Mouse (Mus musculus): Measurements from ENCODE around the gene Anapc15. TPM values are rescaled to one million over a fixed set of nuclear protein-coding genes. Genes with fewer than 3 reads are reported as not detected.
A peak's percentile ranks its signal among the peaks of the same experiment; 100 is the strongest.

The Anapc15 gene
- polyA plus RNA-seq, 1 experiment from 2014 or later, result 42.7 TPM

- H3K36me3 ChIP-seq (ENCODE audit: control insufficient read depth, insufficient read depth, low read length), result peaks cover 37% of the 10 kb centered on the region
- peaks cover 7% of the 10 kb centered on the region; the same call in 1 of the 2 replicates for H3K4me1 ChIP-seq (replicated peaks; ENCODE audit: control insufficient read depth, insufficient read depth)
- H3K27ac ChIP-seq (replicated peaks), result no peak overlapping the region
- no peak overlapping the region for H3K4me3 ChIP-seq (ENCODE audit: low read depth, low read length)
- no peaks in the 10 kb centered on the region for H3K9me3 ChIP-seq (ENCODE audit: control insufficient read depth, low read length)
- H3K27me3 ChIP-seq (ENCODE audit: control insufficient read depth, insufficient read depth, low read length), result no peaks in the 10 kb centered on the region
- no peak for DNase-seq (ENCODE audit: low spot score)
- no peak for ATAC-seq (ENCODE audit: low FRiP score, low TSS enrichment)
- no peak overlapping the region for H3K4me2 ChIP-seq (replicated peaks; ENCODE audit: low read depth)
- no peak for TF ChIP-seq CTCF (IDR thresholded peaks at IDR 0.05; ENCODE audit: low read depth)
- TF ChIP-seq EP300 (optimal IDR thresholded peaks at IDR 0.05), result no peak
- WGBS, result 45% methylated on average over 3 of the region's 3 CpGs
- H3K9ac ChIP-seq (ENCODE audit: low read length), result no peak overlapping the region
Observed at GRCm38 (mm10) chr7:101833916-101834584, 29.5 kb upstream of the Anapc15 start.

- no peaks in the 10 kb centered on the region for H3K27me3 ChIP-seq (ENCODE audit: control insufficient read depth, insufficient read depth, low read length)
- H3K4me2 ChIP-seq (replicated peaks; ENCODE audit: low read depth), result peak overlapping the region; percentile 91; the same call in 1 of the 2 replicates
- no peak overlapping the region for H3K9ac ChIP-seq (ENCODE audit: low read length)
- H3K9me3 ChIP-seq (ENCODE audit: control insufficient read depth, low read length), result no peaks in the 10 kb centered on the region
- no peak for DNase-seq (ENCODE audit: low spot score)
- H3K4me1 ChIP-seq (replicated peaks; ENCODE audit: control insufficient read depth, insufficient read depth), result peaks cover 7% of the 10 kb centered on the region; the same call in 1 of the 2 replicates
- TF ChIP-seq EP300 (optimal IDR thresholded peaks at IDR 0.05) (no peak), CTCF (IDR thresholded peaks at IDR 0.05; ENCODE audit: low read depth) (no peak)
- no peak overlapping the region for H3K27ac ChIP-seq (replicated peaks)
- no peak for ATAC-seq (ENCODE audit: low FRiP score, low TSS enrichment)
- H3K36me3 ChIP-seq (ENCODE audit: control insufficient read depth, insufficient read depth, low read length), result peaks cover 31% of the 10 kb centered on the region
- no peak overlapping the region for H3K4me3 ChIP-seq (ENCODE audit: low read depth, low read length)
- 36% methylated on average over 3 of the region's 3 CpGs for WGBS
Observed at GRCm38 (mm10) chr7:101834903-101835302, 28.6 kb upstream of the Anapc15 start.

GRCm38 (mm10) chr7:101835457-101836109 is 27.9 kb upstream of the Anapc15 start:
- no peak for DNase-seq (ENCODE audit: low spot score)
- peaks cover 7% of the 10 kb centered on the region; the same call in 1 of the 2 replicates for H3K4me1 ChIP-seq (replicated peaks; ENCODE audit: control insufficient read depth, insufficient read depth)
- WGBS, result 25% methylated on average over 5 of the region's 5 CpGs
- peak overlapping the region; percentile 91 for H3K4me2 ChIP-seq (replicated peaks; ENCODE audit: low read depth)
- no peak for ATAC-seq (ENCODE audit: low FRiP score, low TSS enrichment)
- peak overlapping the region; percentile 94 for H3K27ac ChIP-seq (replicated peaks)
- no peaks in the 10 kb centered on the region for H3K9me3 ChIP-seq (ENCODE audit: control insufficient read depth, low read length)
- peak overlapping the region; percentile 87 for H3K4me3 ChIP-seq (ENCODE audit: low read depth, low read length)
- no peak for TF ChIP-seq EP300 (optimal IDR thresholded peaks at IDR 0.05)
- TF ChIP-seq CTCF (IDR thresholded peaks at IDR 0.05; ENCODE audit: low read depth), result peak; percentile 46
- H3K27me3 ChIP-seq (ENCODE audit: control insufficient read depth, insufficient read depth, low read length), result no peaks in the 10 kb centered on the region
- peaks cover 28% of the 10 kb centered on the region for H3K36me3 ChIP-seq (ENCODE audit: control insufficient read depth, insufficient read depth, low read length)
- peak overlapping the region; percentile 95; the same call in 1 of the 2 replicates for H3K9ac ChIP-seq (ENCODE audit: low read length)

GRCm38 (mm10) chr7:101836271-101837153 is 27.0 kb upstream of the Anapc15 start:
- Histone ChIP-seq H3K9ac (ENCODE audit: low read length) (peak overlapping the region; percentile 95), H3K36me3 (ENCODE audit: control insufficient read depth, insufficient read depth, low read length) (peaks cover 19% of the 10 kb centered on the region), H3K4me1 (replicated peaks; ENCODE audit: control insufficient read depth, insufficient read depth) (peaks cover 7% of the 10 kb centered on the region; the same call in 1 of the 2 replicates), H3K9me3 (ENCODE audit: control insufficient read depth, low read length) (no peaks in the 10 kb centered on the region), H3K27me3 (ENCODE audit: control insufficient read depth, insufficient read depth, low read length) (no peaks in the 10 kb centered on the region), H3K4me2 (replicated peaks; ENCODE audit: low read depth) (peak overlapping the region; percentile 91), H3K27ac (replicated peaks) (peak overlapping the region; percentile 94), H3K4me3 (ENCODE audit: low read depth, low read length) (peak overlapping the region; percentile 87)
- ATAC-seq (ENCODE audit: low FRiP score, low TSS enrichment) (peak; percentile 36), DNase-seq (ENCODE audit: low spot score) (peak; percentile 83)
- under 1% methylated on average over 49 of the region's 63 CpGs for WGBS
- no peak for TF ChIP-seq EP300 (optimal IDR thresholded peaks at IDR 0.05)
- no peak for TF ChIP-seq CTCF (IDR thresholded peaks at IDR 0.05; ENCODE audit: low read depth)

- Histone ChIP-seq H3K4me3 (ENCODE audit: low read depth, low read length) (peak overlapping the region; percentile 87), H3K27ac (replicated peaks) (peak overlapping the region; percentile 94), H3K9me3 (ENCODE audit: control insufficient read depth, low read length) (no peaks in the 10 kb centered on the region), H3K36me3 (ENCODE audit: control insufficient read depth, insufficient read depth, low read length) (peaks cover 14% of the 10 kb centered on the region), H3K4me1 (replicated peaks; ENCODE audit: control insufficient read depth, insufficient read depth) (peaks cover 7% of the 10 kb centered on the region; the same call in 1 of the 2 replicates), H3K4me2 (replicated peaks; ENCODE audit: low read depth) (peak overlapping the region; percentile 91), H3K27me3 (ENCODE audit: control insufficient read depth, insufficient read depth, low read length) (no peaks in the 10 kb centered on the region), H3K9ac (ENCODE audit: low read length) (peak overlapping the region; percentile 95)
- WGBS, result 0% methylated on average over 20 of the region's 20 CpGs
- ATAC-seq (ENCODE audit: low FRiP score, low TSS enrichment) (peak; percentile 12), DNase-seq (ENCODE audit: low spot score) (no peak)
- TF ChIP-seq CTCF (IDR thresholded peaks at IDR 0.05; ENCODE audit: low read depth) (no peak), EP300 (optimal IDR thresholded peaks at IDR 0.05) (no peak)
Observed at GRCm38 (mm10) chr7:101837154-101837605, 26.3 kb upstream of the Anapc15 start.

Data from stomach, postnatal 0 days (tissue).